Mouse (Mus musculus) brain, embryonic 14.5 days (tissue): ENCODE measurements at regions not wholly inside any gene's neighbourhood (a gene's known extent, or its start where the extent isn't known, plus 50 kb on each side); places are given as distances from the start of the nearest gene placed in this dataset.

Source experiments
- DNase-seq: peaks from one replicate; pipeline ENCODE4 v3.0.0-alpha.2; 2011; ENCODE audit warnings: low read depth
- CTCF ChIP-seq: fragments of 200-500 bp; IDR thresholded peaks from 2 replicates; pipeline ENCODE4 v1.5.1; 2012; ENCODE audit warnings: inconsistent platforms, mild to moderate bottlenecking, moderate library complexity, borderline replicate concordance; ENCODE audit not compliant: insufficient read depth, insufficient read length; ENCODE audit errors: extremely low read depth
- POLR2A ChIP-seq: fragments of 200-500 bp; IDR thresholded peaks from 2 replicates; pipeline ENCODE4 v1.6.1; 2012; ENCODE audit warnings: mild to moderate bottlenecking, inconsistent platforms, borderline replicate concordance; ENCODE audit not compliant: poor library complexity, insufficient read depth, insufficient read length, severe bottlenecking; ENCODE audit errors: extremely low read depth

GRCm38 (mm10) chr8:116346990-116347389 lies 157.8 kb upstream of the Dynlrb2 start:
- TF ChIP-seq CTCF (no peak), POLR2A (no peak)
- DNase-seq = no peak

GRCm38 (mm10) chr8:116344590-116345222 lies 160.1 kb upstream of the Dynlrb2 start:
- no peak for DNase-seq
- TF ChIP-seq POLR2A = no peak
- no peak for TF ChIP-seq CTCF

GRCm38 (mm10) chr8:116343534-116343933 lies 161.2 kb upstream of the Dynlrb2 start:
- no peak for TF ChIP-seq POLR2A
- TF ChIP-seq CTCF = no peak
- no peak for DNase-seq

- TF ChIP-seq CTCF (no peak), POLR2A (no peak)
Measured at GRCm38 (mm10) chr8:116334772-116335171, 170.0 kb upstream of the Dynlrb2 start.

GRCm38 (mm10) chr8:116334101-116334500 lies 170.7 kb upstream of the Dynlrb2 start:
- no peak for DNase-seq
- TF ChIP-seq POLR2A (no peak), CTCF (no peak)

More at GRCm38 (mm10) chr8:116334772-116335171, 170.0 kb upstream of the Dynlrb2 start:
- DNase-seq = no peak

- DNase-seq = no peak
- no peak for TF ChIP-seq POLR2A
- no peak for TF ChIP-seq CTCF
Measured at GRCm38 (mm10) chr8:116320014-116320680, 184.6 kb upstream of the Dynlrb2 start.

- TF ChIP-seq CTCF (no peak), POLR2A (no peak)
- DNase-seq = peak; percentile 53
Measured at GRCm38 (mm10) chr8:116315410-116315809, 189.4 kb upstream of the Dynlrb2 start.

- TF ChIP-seq CTCF (no peak), POLR2A (no peak)
- DNase-seq = no peak
Measured at GRCm38 (mm10) chr8:116314429-116315092, 190.2 kb upstream of the Dynlrb2 start.

GRCm38 (mm10) chr8:116298891-116299290 lies 205.9 kb upstream of the Dynlrb2 start:
- TF ChIP-seq POLR2A (no peak), CTCF (no peak)
- DNase-seq = no peak

GRCm38 (mm10) chr8:116290671-116291245 lies 214.0 kb upstream of the Dynlrb2 start:
- TF ChIP-seq POLR2A (no peak), CTCF (no peak)
- DNase-seq = no peak

- no peak for TF ChIP-seq POLR2A
- no peak for TF ChIP-seq CTCF
- no peak for DNase-seq
Measured at GRCm38 (mm10) chr8:116289237-116289636, 215.5 kb upstream of the Dynlrb2 start.
